Mouse (Mus musculus) testis, adult 2 months (tissue): Measurements from ENCODE around the gene Opcml.

Experiments
- CTCF ChIP-seq: fragments of 200-500 bp; IDR thresholded peaks from 2 replicates; pipeline ENCODE4 v1.5.1; 2012; ENCODE audit warnings: low read depth, mild to moderate bottlenecking, inconsistent platforms, low read length, moderate library complexity; ENCODE audit not compliant: control insufficient read depth, insufficient read depth, insufficient replicate concordance
- POLR2A ChIP-seq: fragments of 200-500 bp; IDR thresholded peaks from 2 replicates; pipeline ENCODE4 v1.6.1; 2012; ENCODE audit warnings: low read depth, mild to moderate bottlenecking, inconsistent platforms, low read length, moderate library complexity; ENCODE audit not compliant: control insufficient read depth

DNA sequence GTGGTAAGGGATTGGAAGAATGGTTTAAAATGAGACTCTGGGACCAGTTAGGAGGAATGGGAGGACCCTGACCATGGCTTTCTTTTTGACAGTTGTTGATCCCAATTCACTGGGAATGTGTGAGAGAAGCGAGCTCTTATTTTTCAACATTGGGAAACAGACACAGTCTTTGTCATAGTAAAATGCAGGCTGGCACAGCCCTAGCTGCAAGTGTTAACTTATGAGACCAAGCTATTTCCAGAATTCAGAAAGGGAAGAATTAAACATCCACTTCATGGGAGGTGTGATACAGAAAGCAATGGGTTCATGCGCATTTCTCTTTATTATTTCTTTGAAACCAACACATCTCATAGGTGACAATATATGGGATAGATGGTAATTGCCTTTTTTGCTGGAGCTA is 947.4 kb downstream of the Opcml start:
- no peak for TF ChIP-seq CTCF
- TF ChIP-seq POLR2A: no peak
